In the genomic region with DNA sequence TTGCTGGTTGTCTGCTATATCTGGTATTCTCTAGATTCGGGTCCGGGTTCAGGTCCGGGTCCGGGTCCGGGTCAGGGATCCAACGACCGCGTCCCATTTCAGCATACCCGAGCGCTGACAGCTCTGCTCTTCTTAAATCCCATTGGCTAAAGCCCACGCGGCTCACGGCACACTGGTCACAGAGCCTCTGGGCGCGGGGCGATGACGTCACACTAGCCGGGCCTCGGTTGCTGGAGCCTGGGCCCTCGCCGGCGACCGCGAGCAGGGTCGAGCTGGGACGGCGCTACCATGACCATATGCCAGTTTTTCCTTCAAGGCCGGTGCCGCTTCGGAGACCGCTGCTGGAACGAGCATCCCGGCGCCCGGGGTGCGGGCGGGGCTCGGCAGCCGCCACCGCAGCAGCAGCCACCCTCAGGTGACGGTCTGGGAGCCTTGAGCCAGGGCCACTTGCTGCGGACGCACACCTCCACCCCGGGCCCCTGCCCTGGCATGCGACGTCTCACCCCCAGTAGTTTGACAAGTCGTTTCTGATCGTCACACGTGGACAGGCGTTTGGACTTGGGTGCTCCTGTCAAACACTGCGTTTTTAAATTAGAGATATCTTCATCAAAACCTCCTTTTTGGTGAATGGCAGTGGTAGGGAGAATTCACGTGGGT, we compare ENCODE assay signal across 8 mouse cellular contexts. TPM values are rescaled to one million over a fixed set of nuclear protein-coding genes. Genes with fewer than 3 reads are reported as not detected.
DNase-seq lines count a peak whose midpoint lies in the region; ATAC-seq lines count a peak whose summit lies in the region.

A gene (plus strand): TSS at position 175 of the 657 bp plus-strand sequence.

- peak within 1 kb of the TSS; percentile 92 for H3K9ac ChIP-seq in kidney, embryonic 15.5 days

- no peaks in the 10 kb centered on the region for H3K9me3 ChIP-seq in heart, embryonic 10.5 days
- no peaks in the 10 kb centered on the region for H3K9me3 ChIP-seq in kidney, embryonic 15.5 days (replicated peaks)

- peak; percentile 95 for DNase-seq in B cell, adult 2 months
- peak; percentile 99 for DNase-seq in brain, adult 2 months (ENCODE audit: low read depth, low spot score)
- DNase-seq in heart, embryonic 10.5 days (ENCODE audit: low spot score): peak; percentile 97
- DNase-seq in liver: peak; percentile 94
- DNase-seq in spleen, postnatal 4 days (ENCODE audit: low spot score in 2 of 2): peak; percentile 91 to 97

- no peaks in the 10 kb centered on the region for H3K27me3 ChIP-seq in heart, embryonic 10.5 days (ENCODE audit: insufficient read depth, poor library complexity, severe bottlenecking)
- H3K27me3 ChIP-seq in kidney, embryonic 15.5 days: no peaks in the 10 kb centered on the region

- ATAC-seq in erythroblast, adult 5-6 weeks (replicated peaks; ENCODE audit: low FRiP score, poor library complexity, severe bottlenecking): peak; percentile 99
- peak; percentile 99 for ATAC-seq in kidney, embryonic 15.5 days (replicated peaks; ENCODE audit: low FRiP score)
- peak; percentile 99 for ATAC-seq in monocyte, adult 5-6 weeks (replicated peaks; ENCODE audit: insufficient number of reproducible peaks, low FRiP score, low TSS enrichment, poor library complexity, severe bottlenecking)

- under 1% methylated on average over 52 of the region's 52 CpGs for WGBS in heart, embryonic 10.5 days
- WGBS in kidney, embryonic 15.5 days: 0% methylated on average over 52 of the region's 52 CpGs

- H3K4me1 ChIP-seq in heart, embryonic 10.5 days: peaks cover 7% of the 10 kb centered on the region; the same call in 1 of the 2 replicates
- H3K4me1 ChIP-seq in kidney, embryonic 15.5 days: peaks cover 10% of the 10 kb centered on the region

- H3K4me2 ChIP-seq in kidney, embryonic 15.5 days: peak within 1 kb of the TSS; percentile 72

- peak within 1 kb of the TSS; percentile 98 for H3K27ac ChIP-seq in heart, embryonic 10.5 days
- peak within 1 kb of the TSS; percentile 75 for H3K27ac ChIP-seq in kidney, embryonic 15.5 days

- peak within 1 kb of the TSS; percentile 99 for H3K4me3 ChIP-seq in heart, embryonic 10.5 days
- peak within 1 kb of the TSS; percentile 98 for H3K4me3 ChIP-seq in kidney, embryonic 15.5 days (replicated peaks)

- H3K36me3 ChIP-seq in heart, embryonic 10.5 days: peaks cover 16% of the 10 kb centered on the region
- peaks cover 20% of the 10 kb centered on the region for H3K36me3 ChIP-seq in kidney, embryonic 15.5 days

RNA-seq across cellular contexts. Expression of the gene that starts here (rescaled TPM):
- 8.6 and 17.1 TPM in 2 replicates for total RNA-seq in erythroblast, adult 5-6 weeks (2015; ENCODE audit: low replicate concordance)
- total RNA-seq in erythroblast, adult 5-6 weeks (2017; ENCODE audit: low replicate concordance): 12.0 and 14.2 TPM in 2 replicates
- polyA plus RNA-seq in heart, embryonic 10.5 days (2016; fragmentation: Nextera tagmentation; extraction: Ambion mirVana): 15.5 and 18.3 TPM in 2 replicates
- polyA plus RNA-seq in kidney, embryonic 15.5 days (2015; fragmentation: Nextera tagmentation; extraction: Ambion mirVana): 15.4 and 16.6 TPM in 2 replicates
- total RNA-seq in monocyte, adult 5-6 weeks (2017): 3.9 to 11.1 TPM (median 5.7 TPM) in 3 replicates

Comparison
In these comparisons a context has a peak if more than half of its experiments do, and no peak if none do; other contexts are left out.
1. Peak in every context shown above with its lines: DNase-seq, ATAC-seq, H3K4me3 ChIP-seq and H3K27ac ChIP-seq.